Mouse (Mus musculus) lung, adult 18-20 months (tissue): Measurements from ENCODE around the gene Cops7b.

ENCODE experiments used
- DNase-seq, 2 experiments: peaks; one replicate each; pipeline ENCODE4 v3.0.0; 2022; ENCODE audit warnings: mixed read lengths in 2 of 2

Cops7b gene

GRCm38 (mm10) chr1:86598516-86598915 is 15.8 kb downstream of the Cops7b start:
- no peak for DNase-seq

GRCm38 (mm10) chr1:86600117-86600516 is 17.4 kb downstream of the Cops7b start:
- DNase-seq: no peak

GRCm38 (mm10) chr1:86610954-86611353 is 28.2 kb downstream of the Cops7b start:
- DNase-seq: no peak

GRCm38 (mm10) chr1:86612081-86612480 is 29.4 kb downstream of the Cops7b start:
- no peak for DNase-seq

- no peak for DNase-seq
Measured at GRCm38 (mm10) chr1:86614269-86614668, 31.6 kb downstream of the Cops7b start.

GRCm38 (mm10) chr1:86618454-86619125 is 35.9 kb downstream of the Cops7b start:
- DNase-seq: peak; percentile 32 to 51

- DNase-seq: no peak
Measured at GRCm38 (mm10) chr1:86622296-86622695, 39.6 kb downstream of the Cops7b start.

GRCm38 (mm10) chr1:86623001-86624000 is 40.6 kb downstream of the Cops7b start:
- no peak for DNase-seq

GRCm38 (mm10) chr1:86628270-86628669 is 45.6 kb downstream of the Cops7b start:
- DNase-seq: peak in 1 of 2 experiments; percentile 2

- DNase-seq: no peak
Measured at GRCm38 (mm10) chr1:86629936-86630335, 47.2 kb downstream of the Cops7b start.

- no peak for DNase-seq
Measured at GRCm38 (mm10) chr1:86630527-86630926, 47.8 kb downstream of the Cops7b start.

GRCm38 (mm10) chr1:86632732-86633380 is 50.2 kb downstream of the Cops7b start:
- DNase-seq: no peak

GRCm38 (mm10) chr1:86633434-86633833 is 50.7 kb downstream of the Cops7b start:
- no peak for DNase-seq

- DNase-seq: no peak
Measured at GRCm38 (mm10) chr1:86633840-86634750, 51.4 kb downstream of the Cops7b start.

GRCm38 (mm10) chr1:86634751-86635359 is 52.2 kb downstream of the Cops7b start:
- no peak for DNase-seq

- no peak for DNase-seq
Measured at GRCm38 (mm10) chr1:86643101-86643809, 60.6 kb downstream of the Cops7b start.

GRCm38 (mm10) chr1:86647517-86647916 is 64.8 kb downstream of the Cops7b start:
- no peak for DNase-seq

- peak; percentile 45 to 47 for DNase-seq
Measured at GRCm38 (mm10) chr1:86650272-86650671, 67.6 kb downstream of the Cops7b start.

- DNase-seq: no peak
Measured at GRCm38 (mm10) chr1:86652675-86653074, 70.0 kb downstream of the Cops7b start.

- DNase-seq: no peak
Measured at GRCm38 (mm10) chr1:86657071-86657470, 74.4 kb downstream of the Cops7b start.
